Mouse (Mus musculus) liver, embryonic 15.5 days (tissue): ENCODE measurements around the gene Sf3b5. TPM values are rescaled to one million over a fixed set of nuclear protein-coding genes. Genes with fewer than 3 reads are reported as not detected.

Experiments
- ATAC-seq: fragments of 200-750 bp; cut with Nextera tagmentation; 2 replicates; pipeline ENCODE4 v1.8.0; 2017; ENCODE audit warnings: moderate number of reproducible peaks, mild to moderate bottlenecking, moderate library complexity; ENCODE audit not compliant: insufficient read depth
- H3K27ac ChIP-seq: fragments of 300-500 bp; sonication (generic); replicated peaks from 2 replicates; pipeline ENCODE4 v1.5.1; 2015; ENCODE audit warnings: mild to moderate bottlenecking, inconsistent platforms
- H3K27me3 ChIP-seq: fragments of 300-500 bp; sonication (generic); 2 replicates; pipeline ENCODE4 v1.6.1; 2015; ENCODE audit warnings: mild to moderate bottlenecking, inconsistent platforms
- H3K36me3 ChIP-seq: fragments of 300-500 bp; sonication (generic); replicated peaks from 2 replicates; pipeline ENCODE4 v1.6.1; 2015; ENCODE audit warnings: moderate library complexity, mild to moderate bottlenecking, inconsistent platforms
- H3K4me1 ChIP-seq: fragments of 300-500 bp; sonication (generic); replicated peaks from 2 replicates; pipeline ENCODE4 v1.6.1; 2015; ENCODE audit warnings: inconsistent platforms
- H3K4me2 ChIP-seq: fragments of 300-500 bp; sonication (generic); 2 replicates; pipeline ENCODE4 v1.6.1; 2015; ENCODE audit warnings: moderate library complexity, mild to moderate bottlenecking, inconsistent platforms
- H3K4me3 ChIP-seq: fragments of 300-500 bp; sonication (generic); replicated peaks from 2 replicates; pipeline ENCODE4 v1.5.1; 2015; ENCODE audit warnings: mild to moderate bottlenecking, inconsistent platforms
- H3K9ac ChIP-seq: fragments of 300-500 bp; sonication (generic); 2 replicates; pipeline ENCODE4 v1.6.1; 2015; ENCODE audit warnings: moderate library complexity, mild to moderate bottlenecking, inconsistent platforms
- H3K9me3 ChIP-seq: fragments of 300-500 bp; sonication (generic); replicated peaks from 2 replicates; pipeline ENCODE4 v1.6.1; 2016; ENCODE audit warnings: inconsistent platforms
- WGBS: fragments of 180-500 bp; shearing (Covaris S2); methylation state at CpG from one replicate; pipeline ENCODE4 v1.1.7; 2015; ENCODE audit warnings: mixed read lengths; ENCODE audit not compliant: insufficient replicate concordance; 5-methylcytosine and 5-hydroxymethylcytosine counted together
- polyA plus RNA-seq: library from polyadenylated mRNA; unstranded; fragments of >200 nt; fragmentation: Nextera tagmentation; extraction: Ambion mirVana; gene quantifications from 2 replicates; pipeline ENCODE4 v1.2.1, GENCODE M21; 2015

The Sf3b5 gene
- 16.5 and 17.2 TPM in 2 replicates for polyA plus RNA-seq

GRCm38 (mm10) chr10:13005043-13005442 lies at the start of gene Sf3b5:
TSS of gene Sf3b5 (plus strand) at chr10:13005343.
- Histone ChIP-seq H3K36me3 (no peaks in the 10 kb centered on the region), H3K27ac (no peak within 1 kb of the TSS), H3K4me3 (no peak within 1 kb of the TSS), H3K9me3 (no peaks in the 10 kb centered on the region), H3K4me1 (peaks cover 17% of the 10 kb centered on the region), H3K27me3 (no peaks in the 10 kb centered on the region), H3K9ac (no peak within 1 kb of the TSS), H3K4me2 (no peak within 1 kb of the TSS)
- 71% methylated on average over 3 of the region's 3 CpGs for WGBS
- no peak for ATAC-seq

- Histone ChIP-seq H3K27ac (no peak overlapping the region), H3K27me3 (no peaks in the 10 kb centered on the region), H3K4me1 (peaks cover 16% of the 10 kb centered on the region), H3K9ac (no peak overlapping the region), H3K36me3 (peaks cover 3% of the 10 kb centered on the region), H3K4me3 (no peak overlapping the region), H3K4me2 (no peak overlapping the region), H3K9me3 (no peaks in the 10 kb centered on the region)
- ATAC-seq = no peak
- 12% methylated on average over 1 of the region's 1 CpGs for WGBS
These were observed 49.3 kb upstream of the Sf3b5 start for GRCm38 (mm10) chr10:12955831-12956230.

GRCm38 (mm10) chr10:12957271-12957670 lies 47.9 kb upstream of the Sf3b5 start:
- ATAC-seq = no peak
- WGBS = 34% methylated on average over 4 of the region's 4 CpGs
- no peak overlapping the region for H3K4me2 ChIP-seq
- H3K9ac ChIP-seq = no peak overlapping the region
- no peaks in the 10 kb centered on the region for H3K27me3 ChIP-seq
- H3K27ac ChIP-seq = 0 out of 2 replicates have a peak overlapping the region, but pooled peaks have one; percentile 11
- H3K4me3 ChIP-seq = no peak overlapping the region
- H3K9me3 ChIP-seq = no peaks in the 10 kb centered on the region
- peaks cover 23% of the 10 kb centered on the region for H3K4me1 ChIP-seq
- peaks cover 3% of the 10 kb centered on the region for H3K36me3 ChIP-seq

GRCm38 (mm10) chr10:12961546-12961945 lies 43.6 kb upstream of the Sf3b5 start:
- Histone ChIP-seq H3K9me3 (no peaks in the 10 kb centered on the region), H3K27ac (peak overlapping the region; percentile 73), H3K4me2 (peak overlapping the region; percentile 88), H3K27me3 (no peaks in the 10 kb centered on the region), H3K4me3 (peak overlapping the region; percentile 90), H3K4me1 (peaks cover 34% of the 10 kb centered on the region), H3K36me3 (peaks cover 3% of the 10 kb centered on the region), H3K9ac (peak overlapping the region; percentile 19; the same call in 1 of the 2 replicates)
- WGBS = 32% methylated on average over 8 of the region's 8 CpGs
- 0 out of 2 replicates have a peak, but pooled peaks have one; percentile 28 for ATAC-seq

- peak; percentile 76 for ATAC-seq
- peak overlapping the region; percentile 88 for H3K4me2 ChIP-seq
- H3K4me3 ChIP-seq = peak overlapping the region; percentile 90
These were observed 42.9 kb upstream of the Sf3b5 start for GRCm38 (mm10) chr10:12962238-12962637.

GRCm38 (mm10) chr10:12963362-12964147 lies 41.6 kb upstream of the Sf3b5 start:
- H3K27me3 ChIP-seq = no peaks in the 10 kb centered on the region
- WGBS = 1% methylated on average over 29 of the region's 29 CpGs
- peaks cover 3% of the 10 kb centered on the region for H3K36me3 ChIP-seq
- peaks cover 34% of the 10 kb centered on the region for H3K4me1 ChIP-seq
- peak overlapping the region; percentile 90 for H3K4me3 ChIP-seq
- no peaks in the 10 kb centered on the region for H3K9me3 ChIP-seq
- H3K4me2 ChIP-seq = peak overlapping the region; percentile 88
- H3K9ac ChIP-seq = peak overlapping the region; percentile 74
- peak; percentile 51 for ATAC-seq
- H3K27ac ChIP-seq = peak overlapping the region; percentile 73

More at GRCm38 (mm10) chr10:12962238-12962637, 42.9 kb upstream of the Sf3b5 start:
- H3K27me3 ChIP-seq = no peaks in the 10 kb centered on the region
- H3K27ac ChIP-seq = peak overlapping the region; percentile 73
- peak overlapping the region; percentile 19; the same call in 1 of the 2 replicates for H3K9ac ChIP-seq
- H3K36me3 ChIP-seq = peaks cover 3% of the 10 kb centered on the region
- H3K9me3 ChIP-seq = no peaks in the 10 kb centered on the region
- H3K4me1 ChIP-seq = peaks cover 34% of the 10 kb centered on the region

- Histone ChIP-seq H3K27ac (peak within 1 kb of the TSS; percentile 73), H3K4me1 (peaks cover 34% of the 10 kb centered on the region), H3K4me3 (peak within 1 kb of the TSS; percentile 90), H3K9me3 (no peaks in the 10 kb centered on the region), H3K36me3 (peaks cover 3% of the 10 kb centered on the region), H3K4me2 (peak within 1 kb of the TSS; percentile 88), H3K27me3 (no peaks in the 10 kb centered on the region), H3K9ac (peak within 1 kb of the TSS; percentile 74)
- peak; percentile 89 for ATAC-seq
- WGBS = 3% methylated on average over 56 of the region's 56 CpGs
These were observed 40.7 kb upstream of the Sf3b5 start, which contains the start of gene Stx11 for GRCm38 (mm10) chr10:12964151-12965075. TSS of gene Stx11 (minus strand) at chr10:12964298.

- ATAC-seq = no peak
- H3K27ac ChIP-seq = no peak overlapping the region
- 67% methylated on average over 5 of the region's 5 CpGs for WGBS
These were observed 39.4 kb upstream of the Sf3b5 start for GRCm38 (mm10) chr10:12965669-12966180.

GRCm38 (mm10) chr10:12974572-12974971 lies 30.6 kb upstream of the Sf3b5 start:
- no peak overlapping the region for H3K9ac ChIP-seq
- no peaks in the 10 kb centered on the region for H3K4me1 ChIP-seq
- no peaks in the 10 kb centered on the region for H3K27me3 ChIP-seq
- 65% methylated on average over 6 of the region's 6 CpGs for WGBS
- ATAC-seq = no peak
- no peaks in the 10 kb centered on the region for H3K36me3 ChIP-seq
- H3K4me2 ChIP-seq = no peak overlapping the region
- no peak overlapping the region for H3K27ac ChIP-seq
- no peaks in the 10 kb centered on the region for H3K9me3 ChIP-seq
- no peak overlapping the region for H3K4me3 ChIP-seq

More at GRCm38 (mm10) chr10:12965669-12966180, 39.4 kb upstream of the Sf3b5 start:
- no peaks in the 10 kb centered on the region for H3K36me3 ChIP-seq
- H3K27me3 ChIP-seq = no peaks in the 10 kb centered on the region
- no peak overlapping the region for H3K4me2 ChIP-seq
- H3K4me3 ChIP-seq = no peak overlapping the region
- peaks cover 34% of the 10 kb centered on the region for H3K4me1 ChIP-seq
- H3K9me3 ChIP-seq = no peaks in the 10 kb centered on the region
- H3K9ac ChIP-seq = no peak overlapping the region

- H3K27ac ChIP-seq = no peak overlapping the region
- ATAC-seq = no peak
- no peaks in the 10 kb centered on the region for H3K36me3 ChIP-seq
- 30% methylated on average over 3 of the region's 3 CpGs for WGBS
- H3K4me1 ChIP-seq = 0 out of 2 replicates have a peak, but pooled peaks cover 2% of the 10 kb centered on the region
- no peaks in the 10 kb centered on the region for H3K27me3 ChIP-seq
- no peak overlapping the region for H3K9ac ChIP-seq
- no peak overlapping the region for H3K4me2 ChIP-seq
- no peaks in the 10 kb centered on the region for H3K9me3 ChIP-seq
- no peak overlapping the region for H3K4me3 ChIP-seq
These were observed 29.7 kb upstream of the Sf3b5 start for GRCm38 (mm10) chr10:12975461-12975860.
